Mouse (Mus musculus) stomach, postnatal 0 days (tissue): ENCODE results near the gene Ninj1. TPM values are rescaled to one million over a fixed set of nuclear protein-coding genes. Genes with fewer than 3 reads are reported as not detected.
A peak's percentile ranks its signal among the peaks of the same experiment; 100 is the strongest.

Experiments used
- ATAC-seq: fragments of 200-750 bp; cut with Nextera tagmentation; 2 replicates; pipeline ENCODE4 v1.8.0; 2017; ENCODE audit not compliant: low FRiP score, low TSS enrichment
- DNase-seq: peaks from one replicate; pipeline ENCODE4 v3.0.0-alpha.2; 2016; ENCODE audit warnings: low spot score
- H3K27ac ChIP-seq: fragments of 300-500 bp; sonication (generic); replicated peaks from 2 replicates; pipeline ENCODE4 v1.5.1; 2014; ENCODE audit warnings: mild to moderate bottlenecking, control low read depth
- H3K27me3 ChIP-seq: fragments of 300-500 bp; sonication (generic); 2 replicates; pipeline ENCODE4 v1.6.1; 2014; ENCODE audit warnings: low read length; ENCODE audit not compliant: control insufficient read depth, insufficient read depth
- H3K36me3 ChIP-seq: fragments of 300-500 bp; sonication (generic); 2 replicates; pipeline ENCODE4 v1.6.1; 2014; ENCODE audit warnings: low read length, mixed read lengths; ENCODE audit not compliant: control insufficient read depth, insufficient read depth
- H3K4me1 ChIP-seq: fragments of 300-500 bp; sonication (generic); replicated peaks from 2 replicates; pipeline ENCODE4 v1.6.1; 2014; ENCODE audit warnings: antibody characterized with exemption; ENCODE audit not compliant: control insufficient read depth, insufficient read depth
- H3K4me2 ChIP-seq: fragments of 300-500 bp; sonication (generic); replicated peaks from 2 replicates; pipeline ENCODE4 v1.6.1; 2014; ENCODE audit warnings: low read depth, mild to moderate bottlenecking, control low read depth, moderate library complexity
- H3K4me3 ChIP-seq: fragments of 300-500 bp; sonication (generic); 2 replicates; pipeline ENCODE4 v1.5.1; 2014; ENCODE audit warnings: low read depth, low read length, control low read depth
- H3K9ac ChIP-seq: fragments of 300-500 bp; sonication (generic); 2 replicates; pipeline ENCODE4 v1.6.1; 2014; ENCODE audit warnings: mild to moderate bottlenecking, low read length, control low read depth, mixed read lengths
- H3K9me3 ChIP-seq: fragments of 300-500 bp; sonication (generic); 2 replicates; pipeline ENCODE4 v1.6.1; 2016; ENCODE audit warnings: low read length; ENCODE audit not compliant: control insufficient read depth
- CTCF ChIP-seq: IDR thresholded peaks from 2 replicates; pipeline ENCODE4 v1.5.1; 2016; ENCODE audit warnings: antibody characterized with exemption, low read depth, mild to moderate bottlenecking, moderate library complexity
- EP300 ChIP-seq: optimal IDR thresholded peaks from 2 replicates; pipeline ENCODE3; 2016; ENCODE audit warnings: antibody characterized with exemption
- WGBS: fragments of 180-500 bp; shearing (Covaris S2); extraction: QIAGEN DNeasy Blood & Tissue Kit; methylation state at CpG from one replicate; pipeline ENCODE4 v1.1.7; 2014; 5-methylcytosine and 5-hydroxymethylcytosine counted together
- polyA plus RNA-seq: library from polyadenylated mRNA; unstranded; fragments of >200 nt; fragmentation: Nextera tagmentation; extraction: Ambion mirVana; gene quantifications from 2 replicates; pipeline ENCODE4 v1.2.1, GENCODE M21; 2015

Gene Ninj1
- polyA plus RNA-seq, 1 experiment from 2014 or later, result 76.3 TPM

- Histone ChIP-seq H3K36me3 (no peaks in the 10 kb centered on the region), H3K27me3 (no peaks in the 10 kb centered on the region), H3K4me2 (peak overlapping the region; percentile 100), H3K27ac (no peak overlapping the region), H3K9me3 (peaks cover 2% of the 10 kb centered on the region; the same call in 1 of the 2 replicates), H3K9ac (peak overlapping the region; percentile 68), H3K4me1 (no peaks in the 10 kb centered on the region; the same call in 1 of the 2 replicates), H3K4me3 (peak overlapping the region; percentile 71)
- ATAC-seq (no peak), DNase-seq (no peak)
- TF ChIP-seq EP300 (no peak), CTCF (no peak)
- WGBS, result 26% methylated on average over 17 of the region's 17 CpGs
Observed at GRCm38 (mm10) chr13:49146040-49146697, 41.1 kb upstream of the Ninj1 start.

- WGBS, result 1% methylated on average over 31 of the region's 44 CpGs
- no peaks in the 10 kb centered on the region for H3K27me3 ChIP-seq
- peak overlapping the region; percentile 100 for H3K4me2 ChIP-seq
- no peaks in the 10 kb centered on the region; the same call in 1 of the 2 replicates for H3K4me1 ChIP-seq
- H3K27ac ChIP-seq, result no peak overlapping the region
- ATAC-seq (no peak), DNase-seq (no peak)
- H3K9me3 ChIP-seq, result peaks cover 2% of the 10 kb centered on the region; the same call in 1 of the 2 replicates
- peak overlapping the region; percentile 71 for H3K4me3 ChIP-seq
- no peak for TF ChIP-seq EP300
- no peak for TF ChIP-seq CTCF
- H3K9ac ChIP-seq, result peak overlapping the region; percentile 68
- no peaks in the 10 kb centered on the region for H3K36me3 ChIP-seq
Observed at GRCm38 (mm10) chr13:49146698-49147006, 40.6 kb upstream of the Ninj1 start.

GRCm38 (mm10) chr13:49147007-49147857 is 40.1 kb upstream of the Ninj1 start:
- under 1% methylated on average over 45 of the region's 98 CpGs for WGBS
- DNase-seq, result peak; percentile 48
- Histone ChIP-seq H3K9ac (peak overlapping the region; percentile 68), H3K9me3 (peaks cover 2% of the 10 kb centered on the region; the same call in 1 of the 2 replicates), H3K27me3 (no peaks in the 10 kb centered on the region), H3K4me3 (peak overlapping the region; percentile 71), H3K36me3 (no peaks in the 10 kb centered on the region), H3K27ac (peak overlapping the region; percentile 35), H3K4me2 (peak overlapping the region; percentile 100), H3K4me1 (no peaks in the 10 kb centered on the region; the same call in 1 of the 2 replicates)
- ATAC-seq, result peak; percentile 71
- TF ChIP-seq EP300, result no peak
- TF ChIP-seq CTCF, result peak; percentile 21; the same call in 1 of the 2 replicates

- peak; percentile 23; the same call in 1 of the 2 replicates for TF ChIP-seq CTCF
- no peak for TF ChIP-seq EP300
- peak; percentile 78 for ATAC-seq
- WGBS, result under 1% methylated on average over 32 of the region's 43 CpGs
- H3K4me1 ChIP-seq, result no peaks in the 10 kb centered on the region; the same call in 1 of the 2 replicates
- no peaks in the 10 kb centered on the region for H3K36me3 ChIP-seq
- H3K4me3 ChIP-seq, result peak within 1 kb of the TSS; percentile 71
- peak; percentile 86 for DNase-seq
- peak within 1 kb of the TSS; percentile 35 for H3K27ac ChIP-seq
- H3K9ac ChIP-seq, result peak within 1 kb of the TSS; percentile 68
- no peaks in the 10 kb centered on the region for H3K27me3 ChIP-seq
- peak within 1 kb of the TSS; percentile 100 for H3K4me2 ChIP-seq
- H3K9me3 ChIP-seq, result peaks cover 2% of the 10 kb centered on the region; the same call in 1 of the 2 replicates
Observed at GRCm38 (mm10) chr13:49147858-49148226, 39.4 kb upstream of the Ninj1 start, which contains the start of gene Wnk2. Gene Wnk2, minus strand, starts transcription at chr13:49148014.

- ATAC-seq (no peak), DNase-seq (no peak)
- no peaks in the 10 kb centered on the region for H3K36me3 ChIP-seq
- TF ChIP-seq EP300, result no peak
- no peak for TF ChIP-seq CTCF
- peaks cover 2% of the 10 kb centered on the region; the same call in 1 of the 2 replicates for H3K9me3 ChIP-seq
- H3K4me3 ChIP-seq, result no peak overlapping the region
- no peaks in the 10 kb centered on the region; the same call in 1 of the 2 replicates for H3K4me1 ChIP-seq
- no peak overlapping the region for H3K27ac ChIP-seq
- WGBS, result 90% methylated on average over 4 of the region's 4 CpGs
- no peak overlapping the region for H3K4me2 ChIP-seq
- no peaks in the 10 kb centered on the region for H3K27me3 ChIP-seq
- H3K9ac ChIP-seq, result no peak overlapping the region
Observed at GRCm38 (mm10) chr13:49148687-49149086, 38.6 kb upstream of the Ninj1 start.

GRCm38 (mm10) chr13:49154028-49154427 is 33.3 kb upstream of the Ninj1 start:
- Histone ChIP-seq H3K4me1 (no peaks in the 10 kb centered on the region), H3K4me3 (no peak overlapping the region), H3K9me3 (no peaks in the 10 kb centered on the region), H3K4me2 (no peak overlapping the region), H3K27ac (no peak overlapping the region), H3K27me3 (no peaks in the 10 kb centered on the region), H3K9ac (no peak overlapping the region), H3K36me3 (no peaks in the 10 kb centered on the region)
- no peak for TF ChIP-seq EP300
- TF ChIP-seq CTCF, result no peak
- ATAC-seq (no peak), DNase-seq (no peak)
- WGBS, result 55% methylated on average over 10 of the region's 10 CpGs
